Mouse (Mus musculus) gonadal fat pad, adult 2 months (tissue): ENCODE data around the gene Tnfrsf8. TPM values are rescaled to one million over a fixed set of nuclear protein-coding genes. Genes with fewer than 3 reads are reported as not detected.
"Not testable (repeated sequence)": the region's sequence is repeated elsewhere in the genome, so short reads cannot be mapped to it uniquely, and the experiment has no call there.

Experiments
- DNase-seq: peaks from one replicate; pipeline ENCODE4 v3.0.0-alpha.2; 2012; ENCODE audit warnings: low read depth
- polyA plus RNA-seq: library from polyadenylated mRNA; depleted of rRNA; stranded (reverse); fragments of >200 nt; gene quantifications from 2 replicates; pipeline ENCODE4 v1.2.3, GENCODE M21; 2012; rRNA removed

The Tnfrsf8 gene
- 0.44 and 0.85 TPM in 2 replicates for polyA plus RNA-seq

GRCm38 (mm10) chr4:145314836-145315467 lies at the start of gene Tnfrsf8:
TSS of gene Tnfrsf8 (minus strand) at chr4:145315164.
- no peak for DNase-seq

GRCm38 (mm10) chr4:145361635-145362034 lies 46.7 kb upstream of the Tnfrsf8 start:
- DNase-seq, result not testable (repeated sequence)

GRCm38 (mm10) chr4:145361065-145361464 lies 46.1 kb upstream of the Tnfrsf8 start:
- DNase-seq, result no peak

GRCm38 (mm10) chr4:145360567-145360966 lies 45.6 kb upstream of the Tnfrsf8 start:
- no peak for DNase-seq

- no peak for DNase-seq
Observed at GRCm38 (mm10) chr4:145356234-145356633, 41.3 kb upstream of the Tnfrsf8 start.

- no peak for DNase-seq
Observed at GRCm38 (mm10) chr4:145353855-145354254, 38.9 kb upstream of the Tnfrsf8 start.

GRCm38 (mm10) chr4:145344948-145345347 lies 30.0 kb upstream of the Tnfrsf8 start:
- no peak for DNase-seq

- no peak for DNase-seq
Observed at GRCm38 (mm10) chr4:145341879-145342809, 27.2 kb upstream of the Tnfrsf8 start.

- no peak for DNase-seq
Observed at GRCm38 (mm10) chr4:145337906-145338858, 23.2 kb upstream of the Tnfrsf8 start.

- DNase-seq, result no peak
Observed at GRCm38 (mm10) chr4:145336587-145336986, 21.6 kb upstream of the Tnfrsf8 start.

- DNase-seq, result no peak
Observed at GRCm38 (mm10) chr4:145336019-145336418, 21.1 kb upstream of the Tnfrsf8 start.

- no peak for DNase-seq
Observed at GRCm38 (mm10) chr4:145323631-145324030, 8.7 kb upstream of the Tnfrsf8 start.

- no peak for DNase-seq
Observed at GRCm38 (mm10) chr4:145322995-145323627, 8.1 kb upstream of the Tnfrsf8 start.

- no peak for DNase-seq
Observed at GRCm38 (mm10) chr4:145322211-145322610, 7.2 kb upstream of the Tnfrsf8 start.

- DNase-seq, result no peak
Observed at GRCm38 (mm10) chr4:145320624-145321023, 5.7 kb upstream of the Tnfrsf8 start.

- DNase-seq, result peak; percentile 5
Observed at GRCm38 (mm10) chr4:145319274-145320226, 4.6 kb upstream of the Tnfrsf8 start.

GRCm38 (mm10) chr4:145316708-145317107 lies 1.7 kb upstream of the Tnfrsf8 start:
- no peak for DNase-seq

GRCm38 (mm10) chr4:145313966-145314365 lies 998 bp downstream of the Tnfrsf8 start:
- no peak for DNase-seq

GRCm38 (mm10) chr4:145313256-145313655 lies 1.7 kb downstream of the Tnfrsf8 start:
- DNase-seq, result no peak

- DNase-seq, result no peak
Observed at GRCm38 (mm10) chr4:145312530-145312929, 2.4 kb downstream of the Tnfrsf8 start.
